Mouse (Mus musculus): ENCODE results near the gene Gga1.
A peak's percentile ranks its signal among the peaks of the same experiment; 100 is the strongest.

Gene Gga1

GRCm38 (mm10) chr15:78913632-78914090 lies 36.7 kb downstream of the Gga1 start, which contains the start of gene Pdxp:
TSS of gene Pdxp (plus strand) at chr15:78913919.
- DNase-seq (ENCODE audit: extremely low read depth, low read depth), result peak; percentile 96

GRCm38 (mm10) chr15:78914091-78914822 lies 37.3 kb downstream of the Gga1 start:
- no peak for DNase-seq (ENCODE audit: extremely low read depth, low read depth)

- DNase-seq (ENCODE audit: extremely low read depth, low read depth), result no peak
Observed at GRCm38 (mm10) chr15:78914823-78915659, 38.1 kb downstream of the Gga1 start.

GRCm38 (mm10) chr15:78915660-78916017 lies 38.6 kb downstream of the Gga1 start:
- no peak for DNase-seq (ENCODE audit: extremely low read depth, low read depth)

GRCm38 (mm10) chr15:78916052-78916826 lies 39.2 kb downstream of the Gga1 start:
- no peak for DNase-seq (ENCODE audit: extremely low read depth, low read depth)

GRCm38 (mm10) chr15:78918126-78918525 lies 41.1 kb downstream of the Gga1 start:
- no peak for DNase-seq (ENCODE audit: extremely low read depth, low read depth)

GRCm38 (mm10) chr15:78919914-78920313 lies 42.9 kb downstream of the Gga1 start:
- no peak for DNase-seq (ENCODE audit: extremely low read depth, low read depth)

GRCm38 (mm10) chr15:78922700-78923099 lies 45.7 kb downstream of the Gga1 start:
- no peak for DNase-seq (ENCODE audit: extremely low read depth, low read depth)

- DNase-seq (ENCODE audit: extremely low read depth, low read depth), result peak; percentile 91
Observed at GRCm38 (mm10) chr15:78923585-78923984, 46.6 kb downstream of the Gga1 start.

- no peak for DNase-seq (ENCODE audit: extremely low read depth, low read depth)
Observed at GRCm38 (mm10) chr15:78925129-78925528, 48.1 kb downstream of the Gga1 start.

- DNase-seq (ENCODE audit: extremely low read depth, low read depth), result peak; percentile 81
Observed at GRCm38 (mm10) chr15:78926021-78926919, 49.3 kb downstream of the Gga1 start, which contains the start of gene Lgals1. TSS of gene Lgals1 (plus strand) at chr15:78926725.

- DNase-seq (ENCODE audit: extremely low read depth, low read depth), result no peak
Observed at GRCm38 (mm10) chr15:78927021-78927787, 50.2 kb downstream of the Gga1 start.

- DNase-seq (ENCODE audit: extremely low read depth, low read depth), result peak; percentile 91
Observed at GRCm38 (mm10) chr15:78927788-78928457, 50.9 kb downstream of the Gga1 start.

GRCm38 (mm10) chr15:78928539-78928938 lies 51.5 kb downstream of the Gga1 start:
- DNase-seq (ENCODE audit: extremely low read depth, low read depth), result no peak

- DNase-seq (ENCODE audit: extremely low read depth, low read depth), result no peak
Observed at GRCm38 (mm10) chr15:78930192-78930706, 53.3 kb downstream of the Gga1 start.

GRCm38 (mm10) chr15:78930801-78931426 lies 53.9 kb downstream of the Gga1 start:
- DNase-seq (ENCODE audit: extremely low read depth, low read depth), result no peak

- DNase-seq (ENCODE audit: extremely low read depth, low read depth), result peak; percentile 85
Observed at GRCm38 (mm10) chr15:78931577-78931976, 54.6 kb downstream of the Gga1 start.

- peak; percentile 84 for DNase-seq (ENCODE audit: extremely low read depth, low read depth)
Observed at GRCm38 (mm10) chr15:78934784-78935320, 57.9 kb downstream of the Gga1 start, which contains the start of gene Nol12. TSS of gene Nol12 (plus strand) at chr15:78934933.
